Mouse (Mus musculus) liver, adult 2 months (tissue): Measurements from ENCODE around the gene Isoc2b.

Source experiments
- CTCF ChIP-seq: fragments of 200-500 bp; IDR thresholded peaks from 2 replicates; pipeline ENCODE4 v1.5.1; 2011; ENCODE audit warnings: low read depth, low read length, control low read depth
- POLR2A ChIP-seq: fragments of 200-500 bp; IDR thresholded peaks from 2 replicates; pipeline ENCODE4 v1.6.1; 2011; ENCODE audit warnings: low read length, control low read depth; ENCODE audit not compliant: insufficient read depth; ENCODE audit errors: extremely low read depth

GRCm38 (mm10) chr7:4830476-4830875 is 39.6 kb downstream of the Isoc2b start:
- no peak for TF ChIP-seq CTCF
- no peak for TF ChIP-seq POLR2A
